Mouse (Mus musculus) spleen, adult 2 months (tissue): Measurements from ENCODE around the gene Rest.
"Not testable (repeated sequence)": the region's sequence is repeated elsewhere in the genome, so short reads cannot be mapped to it uniquely, and the experiment has no call there.

ENCODE experiments used
- CTCF ChIP-seq: fragments of 200-500 bp; IDR thresholded peaks from 2 replicates; pipeline ENCODE4 v1.5.1; 2011; ENCODE audit warnings: mild to moderate bottlenecking, inconsistent platforms; ENCODE audit not compliant: insufficient read depth, insufficient read length, insufficient replicate concordance; ENCODE audit errors: extremely low read depth
- POLR2A ChIP-seq: fragments of 200-500 bp; IDR thresholded peaks from 2 replicates; pipeline ENCODE4 v1.6.1; 2011; ENCODE audit warnings: low read depth, low read length, inconsistent platforms

DNA sequence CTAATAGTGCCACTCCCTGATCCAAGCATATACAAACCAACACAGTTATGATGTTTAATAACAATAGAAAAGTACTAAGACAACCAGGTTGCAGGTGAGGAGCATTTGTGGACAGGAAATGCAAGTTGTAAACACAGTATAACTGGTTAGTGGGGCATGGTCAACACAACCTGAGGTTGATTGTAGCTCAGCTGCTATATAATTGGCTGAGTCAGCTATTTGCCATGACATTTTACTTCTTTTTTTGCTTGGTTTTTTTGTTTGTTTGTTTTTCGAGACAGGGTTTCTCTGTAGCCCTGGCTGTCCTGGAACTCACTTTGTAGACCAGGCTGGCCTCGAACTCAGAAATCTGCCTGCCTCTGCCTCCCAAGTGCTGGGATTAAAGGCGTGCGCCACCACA is 33.4 kb upstream of the Rest start:
- not testable (repeated sequence) for TF ChIP-seq POLR2A, CTCF
